Mouse (Mus musculus) limb, embryonic 12.5 days (tissue): ENCODE results near the gene Cep164. TPM values are rescaled to one million over a fixed set of nuclear protein-coding genes. Genes with fewer than 3 reads are reported as not detected.
"Not testable (repeated sequence)": the region's sequence is repeated elsewhere in the genome, so short reads cannot be mapped to it uniquely, and the experiment has no call there.

ENCODE experiments used
- ATAC-seq: fragments of 200-750 bp; cut with Nextera tagmentation; 2 replicates; pipeline ENCODE4 v1.8.0; 2017; ENCODE audit warnings: low read depth, moderate TSS enrichment; ENCODE audit not compliant: insufficient number of reproducible peaks, insufficient read depth, low FRiP score, low TSS enrichment
- H3K27ac ChIP-seq: fragments of 300-500 bp; sonication (generic); 2 replicates; pipeline ENCODE4 v1.5.1; 2016; ENCODE audit warnings: mild to moderate bottlenecking, moderate library complexity
- H3K27me3 ChIP-seq: fragments of 300-500 bp; sonication (generic); 2 replicates; pipeline ENCODE4 v1.6.1; 2016; ENCODE audit warnings: mild to moderate bottlenecking, moderate library complexity
- H3K36me3 ChIP-seq: fragments of 300-500 bp; sonication (generic); 2 replicates; pipeline ENCODE4 v1.6.1; 2016; ENCODE audit warnings: mild to moderate bottlenecking, moderate library complexity
- H3K4me1 ChIP-seq: fragments of 300-500 bp; sonication (generic); replicated peaks from 2 replicates; pipeline ENCODE4 v1.6.1; 2016
- H3K4me2 ChIP-seq: fragments of 300-500 bp; sonication (generic); 2 replicates; pipeline ENCODE4 v1.6.1; 2016; ENCODE audit warnings: mild to moderate bottlenecking, moderate library complexity
- H3K4me3 ChIP-seq: fragments of 300-500 bp; sonication (generic); replicated peaks from 2 replicates; pipeline ENCODE4 v1.5.1; 2016; ENCODE audit warnings: mild to moderate bottlenecking
- H3K9ac ChIP-seq: fragments of 300-500 bp; sonication (generic); replicated peaks from 2 replicates; pipeline ENCODE4 v1.6.1; 2016; ENCODE audit warnings: mild to moderate bottlenecking, moderate library complexity
- H3K9me3 ChIP-seq: fragments of 300-500 bp; sonication (generic); 2 replicates; pipeline ENCODE4 v1.6.1; 2016; ENCODE audit warnings: mild to moderate bottlenecking, moderate library complexity
- WGBS: fragments of 180-500 bp; shearing (Covaris S2); methylation state at CpG from one replicate; pipeline ENCODE4 v1.1.7; 2016; 5-methylcytosine and 5-hydroxymethylcytosine counted together
- polyA plus RNA-seq: library from polyadenylated mRNA; unstranded; fragments of >200 nt; fragmentation: Nextera tagmentation; extraction: Ambion mirVana; gene quantifications from 2 replicates; pipeline ENCODE4 v1.2.1, GENCODE M21; 2016

Cep164 gene
- polyA plus RNA-seq, 1 experiment from 2014 or later, result 23.6 TPM

DNA sequence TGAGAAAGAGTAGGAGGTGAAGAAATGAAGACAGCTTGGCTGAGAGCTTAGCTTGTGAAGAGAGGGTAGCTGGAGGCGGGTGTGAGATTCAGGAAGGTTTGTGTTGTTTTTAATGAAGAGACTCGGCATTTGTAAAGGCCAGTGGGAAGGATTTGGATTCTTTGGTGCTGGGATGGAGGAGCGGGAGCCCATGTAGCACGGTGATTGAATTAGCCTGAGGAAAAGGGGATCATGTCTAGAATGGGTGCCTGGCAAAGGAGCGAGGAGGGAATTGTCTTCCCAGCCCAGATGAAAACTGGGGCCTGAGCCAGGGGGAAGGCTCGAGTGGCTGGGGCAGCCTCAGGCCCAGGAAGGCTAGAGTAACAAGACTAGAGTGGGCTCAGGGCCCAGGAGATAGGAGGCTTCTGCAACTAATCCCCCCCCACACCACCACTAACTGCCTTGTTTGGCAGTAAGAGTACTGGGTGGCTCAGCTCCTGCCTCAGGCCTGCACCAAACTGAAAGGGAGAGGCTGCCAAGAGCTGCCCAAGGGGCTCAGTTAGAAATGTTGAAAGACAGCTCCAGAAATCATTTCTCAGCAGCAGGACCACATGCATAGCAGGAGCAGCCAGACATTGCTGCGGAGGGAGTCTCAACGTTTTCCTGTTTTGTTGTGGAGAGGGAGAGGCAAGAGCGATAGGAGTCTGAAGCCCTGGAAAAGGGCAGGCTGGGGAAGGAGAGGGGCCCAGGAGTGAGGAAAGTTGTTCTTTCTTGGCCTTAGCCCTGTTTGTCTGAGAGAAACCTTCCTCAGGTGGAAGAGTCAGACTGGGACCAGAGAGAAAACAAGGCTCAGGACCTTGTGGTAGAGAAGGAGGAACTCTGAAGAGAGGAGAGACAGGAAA is 21.3 kb upstream of the Cep164 start:
- 73% methylated on average over 9 of the region's 9 CpGs for WGBS
- peaks cover 19% of the 10 kb centered on the region for H3K36me3 ChIP-seq
- H3K4me1 ChIP-seq, result no peaks in the 10 kb centered on the region
- no peak overlapping the region for H3K4me2 ChIP-seq
- 0 out of 2 replicates have a peak overlapping the region, but pooled peaks have one; percentile 9 for H3K9ac ChIP-seq
- H3K27ac ChIP-seq, result 0 out of 2 replicates have a peak overlapping the region, but pooled peaks have one; percentile 19
- H3K9me3 ChIP-seq, result no peaks in the 10 kb centered on the region
- H3K4me3 ChIP-seq, result no peak overlapping the region
- no peak for ATAC-seq
- H3K27me3 ChIP-seq, result no peaks in the 10 kb centered on the region

DNA sequence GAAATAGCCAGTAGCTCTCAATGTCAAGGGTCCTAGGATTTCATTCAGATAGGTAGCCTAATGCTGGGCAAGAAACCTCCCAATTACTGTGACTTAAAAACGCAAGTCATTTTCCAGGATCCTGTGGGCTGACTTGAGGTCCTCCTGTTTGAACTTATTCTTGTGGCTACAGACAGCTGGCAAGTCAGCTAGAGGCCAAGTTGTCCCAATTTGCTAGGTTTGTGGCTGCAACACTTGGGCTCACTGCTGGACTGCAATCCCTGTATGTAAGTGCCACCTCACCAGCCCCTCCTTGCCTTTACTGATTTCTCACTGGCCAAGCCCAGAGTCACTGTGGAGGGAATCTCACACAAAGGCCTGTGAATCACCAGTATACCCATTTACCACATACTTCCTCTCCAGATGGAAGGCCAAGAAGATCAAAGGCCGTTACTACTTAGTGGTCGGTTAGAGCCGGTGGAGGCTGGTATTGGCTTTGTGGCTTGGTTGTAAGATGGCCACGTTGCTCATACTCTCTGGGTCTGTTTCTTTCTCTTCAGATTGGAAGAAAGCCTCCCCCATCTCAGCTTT is 18.5 kb upstream of the Cep164 start:
- H3K4me2 ChIP-seq, result no peak overlapping the region
- ATAC-seq, result no peak
- H3K27ac ChIP-seq, result no peak overlapping the region
- H3K9ac ChIP-seq, result no peak overlapping the region
- H3K27me3 ChIP-seq, result no peaks in the 10 kb centered on the region
- no peaks in the 10 kb centered on the region for H3K36me3 ChIP-seq
- H3K4me1 ChIP-seq, result no peaks in the 10 kb centered on the region
- no peak overlapping the region for H3K4me3 ChIP-seq
- WGBS, result 73% methylated on average over 5 of the region's 5 CpGs
- no peaks in the 10 kb centered on the region for H3K9me3 ChIP-seq

DNA sequence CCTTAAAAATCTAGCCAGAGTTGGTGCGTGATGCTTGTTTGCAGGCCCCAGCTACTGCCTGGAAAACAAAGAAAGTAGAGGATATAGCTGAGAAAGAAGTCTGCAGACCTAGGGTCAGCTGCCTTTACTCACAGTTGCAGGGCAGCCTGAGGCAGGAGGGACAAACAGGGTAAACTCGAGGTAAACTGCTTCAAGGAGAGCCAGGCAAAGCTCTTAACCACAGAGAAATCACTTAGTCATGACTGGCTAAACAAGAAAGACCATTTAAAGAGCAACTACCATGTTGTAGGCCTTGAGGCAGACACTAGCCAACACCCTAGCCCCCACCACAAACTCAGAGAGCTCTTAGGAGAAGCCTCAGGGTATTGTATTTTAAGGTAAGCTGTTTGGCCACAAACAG is 17.7 kb upstream of the Cep164 start:
- not testable (repeated sequence) for H3K27me3 ChIP-seq, H3K36me3 ChIP-seq, H3K4me1 ChIP-seq, H3K4me3 ChIP-seq, H3K4me2 ChIP-seq, H3K9me3 ChIP-seq, ATAC-seq, H3K27ac ChIP-seq, H3K9ac ChIP-seq
- WGBS, result 81% methylated on average over 2 of the region's 2 CpGs

DNA sequence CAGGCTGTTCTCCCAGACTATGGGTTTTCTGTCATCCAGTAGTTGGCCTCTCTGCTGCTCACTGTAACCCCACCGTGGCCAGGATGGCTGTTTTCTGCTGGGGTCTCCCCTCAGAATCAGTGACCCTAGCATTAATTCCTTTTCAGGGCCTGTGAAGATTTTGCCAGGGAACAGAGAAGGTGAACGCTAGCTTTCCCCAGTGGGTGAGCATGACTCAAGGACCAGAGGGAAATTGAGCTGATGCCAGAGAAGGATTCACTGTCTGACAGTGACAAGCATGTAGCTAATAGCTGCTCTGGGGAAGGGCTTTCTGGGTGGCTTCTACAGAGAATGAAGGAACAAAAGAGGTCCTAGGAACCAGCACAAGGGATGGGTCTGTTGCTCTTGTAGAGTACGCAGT is 17.1 kb upstream of the Cep164 start:
- Histone ChIP-seq H3K9me3 (no peaks in the 10 kb centered on the region), H3K27me3 (no peaks in the 10 kb centered on the region), H3K27ac (no peak overlapping the region), H3K4me2 (no peak overlapping the region), H3K9ac (no peak overlapping the region), H3K4me3 (no peak overlapping the region), H3K4me1 (peaks cover 7% of the 10 kb centered on the region), H3K36me3 (no peaks in the 10 kb centered on the region)
- 88% methylated on average over 3 of the region's 3 CpGs for WGBS
- no peak for ATAC-seq

DNA sequence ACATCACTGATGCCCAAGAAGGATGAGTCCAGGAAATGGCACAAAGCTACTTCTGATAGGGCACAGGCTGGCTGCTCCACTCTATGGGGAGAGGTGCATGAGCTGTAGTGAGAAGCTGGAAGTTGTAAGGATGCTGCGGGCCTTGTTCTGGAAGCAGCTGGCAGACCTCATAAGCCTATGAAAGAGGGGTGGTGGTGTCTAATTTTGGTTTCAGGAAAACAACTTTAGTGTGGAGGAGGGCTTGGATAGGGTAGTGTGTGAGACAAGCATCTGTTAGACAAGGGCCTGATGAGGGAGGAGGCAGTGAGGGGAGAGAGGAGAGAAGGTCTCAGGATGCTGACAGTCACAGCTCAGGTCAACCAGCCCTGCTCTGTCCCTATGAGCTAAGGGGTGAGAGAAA is 15.3 kb upstream of the Cep164 start:
- ATAC-seq, result no peak
- no peaks in the 10 kb centered on the region for H3K9me3 ChIP-seq
- H3K27ac ChIP-seq, result no peak overlapping the region
- no peak overlapping the region for H3K4me2 ChIP-seq
- no peak overlapping the region for H3K9ac ChIP-seq
- peaks cover 24% of the 10 kb centered on the region for H3K4me1 ChIP-seq
- no peaks in the 10 kb centered on the region for H3K27me3 ChIP-seq
- no peak overlapping the region for H3K4me3 ChIP-seq
- no peaks in the 10 kb centered on the region for H3K36me3 ChIP-seq
- 97% methylated on average over 1 of the region's 1 CpGs for WGBS

DNA sequence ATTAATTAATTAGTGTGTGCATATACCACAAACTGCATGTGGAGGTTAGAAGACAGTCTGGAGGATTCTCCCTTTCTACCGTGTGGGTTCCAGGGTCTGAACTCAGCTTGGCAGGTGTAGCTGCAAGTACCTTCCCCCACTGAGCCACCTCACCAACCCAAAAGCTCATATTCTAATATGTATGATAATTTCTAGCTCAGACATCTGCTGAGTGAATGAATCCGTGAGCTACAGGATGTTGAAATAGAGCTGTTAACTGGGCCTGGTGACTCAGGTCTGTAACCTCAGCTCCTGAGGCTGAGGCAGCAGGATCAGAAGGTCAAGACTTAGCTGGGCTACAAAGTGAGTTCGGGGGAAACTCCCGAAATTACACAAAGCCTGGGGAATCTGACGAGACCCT is 14.5 kb upstream of the Cep164 start:
- H3K4me1 ChIP-seq, result peaks cover 24% of the 10 kb centered on the region
- no peak overlapping the region for H3K4me3 ChIP-seq
- WGBS, result 79% methylated on average over 5 of the region's 5 CpGs
- no peak for ATAC-seq
- H3K4me2 ChIP-seq, result no peak overlapping the region
- no peaks in the 10 kb centered on the region for H3K36me3 ChIP-seq
- H3K9me3 ChIP-seq, result no peaks in the 10 kb centered on the region
- no peaks in the 10 kb centered on the region for H3K27me3 ChIP-seq
- H3K27ac ChIP-seq, result no peak overlapping the region
- H3K9ac ChIP-seq, result no peak overlapping the region

DNA sequence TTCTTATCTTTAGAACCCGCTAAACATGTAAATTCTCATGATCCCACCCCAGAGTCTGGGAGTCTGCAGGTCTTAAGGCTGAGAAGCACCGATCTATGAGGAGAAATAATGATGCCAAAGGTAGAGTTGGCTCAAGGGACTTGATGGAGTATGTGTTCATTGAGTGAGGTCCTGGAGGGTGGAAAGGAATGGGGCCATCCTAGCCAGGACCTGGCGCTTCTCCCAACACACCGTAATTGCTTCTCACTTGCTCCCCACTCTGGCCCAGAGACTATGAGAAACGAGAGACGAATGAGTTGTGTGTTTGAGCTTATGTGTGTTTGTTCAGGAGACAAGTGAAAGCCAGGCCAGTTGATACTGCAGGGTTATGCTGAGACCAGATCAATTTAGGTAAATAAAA is 13.0 kb upstream of the Cep164 start:
- Histone ChIP-seq H3K36me3 (no peaks in the 10 kb centered on the region), H3K4me1 (peaks cover 24% of the 10 kb centered on the region), H3K4me3 (no peak overlapping the region), H3K9me3 (no peaks in the 10 kb centered on the region), H3K9ac (no peak overlapping the region), H3K27ac (no peak overlapping the region), H3K4me2 (no peak overlapping the region), H3K27me3 (no peaks in the 10 kb centered on the region)
- no peak for ATAC-seq
- WGBS, result 88% methylated on average over 6 of the region's 6 CpGs

DNA sequence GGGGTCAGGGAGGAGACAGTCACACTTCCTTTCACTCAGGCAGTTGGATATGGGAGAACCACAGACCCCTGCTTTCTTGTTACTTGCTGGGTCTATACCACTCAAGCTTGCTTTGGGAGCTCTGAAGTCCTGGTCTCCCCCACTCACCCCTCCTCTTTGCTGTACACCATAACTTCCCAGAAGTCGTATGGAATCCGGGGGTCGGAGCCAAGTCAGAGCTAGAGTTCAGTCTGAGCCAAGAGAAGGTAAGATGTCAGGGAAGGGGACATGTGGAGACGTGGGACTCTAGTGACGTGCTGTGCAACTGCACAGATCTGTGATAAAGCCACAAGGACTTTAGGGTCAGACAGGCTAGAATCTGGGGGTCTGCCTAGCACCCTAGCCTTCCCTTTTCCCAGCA is 11.8 kb upstream of the Cep164 start:
- H3K9ac ChIP-seq, result 0 out of 2 replicates have a peak overlapping the region, but pooled peaks have one; percentile 44

DNA sequence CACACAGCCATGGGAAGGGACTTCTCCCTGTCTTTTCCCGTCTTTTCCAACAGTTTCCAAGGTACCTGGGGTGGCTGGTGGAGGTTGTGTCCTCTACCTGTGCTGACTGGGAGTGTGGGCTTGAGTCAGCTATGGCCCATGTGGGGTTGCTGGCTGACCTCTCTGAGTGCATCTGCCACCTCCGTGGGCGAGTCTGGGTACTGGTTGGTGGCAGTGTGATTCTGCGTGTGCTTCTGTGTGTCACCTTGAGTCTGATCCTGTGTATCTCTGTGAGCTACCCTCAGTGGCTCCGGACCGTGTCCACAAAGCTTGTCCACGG is 11.4 kb upstream of the Cep164 start:
- WGBS, result 79% methylated on average over 7 of the region's 7 CpGs
- H3K27ac ChIP-seq, result no peak overlapping the region
- peak overlapping the region; percentile 44; the same call in 1 of the 2 replicates for H3K9ac ChIP-seq
- H3K4me3 ChIP-seq, result peak overlapping the region; percentile 83
- H3K27me3 ChIP-seq, result no peaks in the 10 kb centered on the region
- ATAC-seq, result no peak
- H3K4me1 ChIP-seq, result peaks cover 24% of the 10 kb centered on the region
- no peaks in the 10 kb centered on the region for H3K9me3 ChIP-seq
- peak overlapping the region; percentile 99 for H3K4me2 ChIP-seq
- H3K36me3 ChIP-seq, result no peaks in the 10 kb centered on the region

More for the DNA sequence above, 11.8 kb upstream of the Cep164 start:
- no peak overlapping the region for H3K4me3 ChIP-seq
- H3K9me3 ChIP-seq, result no peaks in the 10 kb centered on the region
- H3K27ac ChIP-seq, result no peak overlapping the region
- no peaks in the 10 kb centered on the region for H3K36me3 ChIP-seq
- ATAC-seq, result no peak
- H3K4me1 ChIP-seq, result peaks cover 24% of the 10 kb centered on the region
- H3K4me2 ChIP-seq, result peak overlapping the region; percentile 99
- 78% methylated on average over 5 of the region's 5 CpGs for WGBS
- no peaks in the 10 kb centered on the region for H3K27me3 ChIP-seq

DNA sequence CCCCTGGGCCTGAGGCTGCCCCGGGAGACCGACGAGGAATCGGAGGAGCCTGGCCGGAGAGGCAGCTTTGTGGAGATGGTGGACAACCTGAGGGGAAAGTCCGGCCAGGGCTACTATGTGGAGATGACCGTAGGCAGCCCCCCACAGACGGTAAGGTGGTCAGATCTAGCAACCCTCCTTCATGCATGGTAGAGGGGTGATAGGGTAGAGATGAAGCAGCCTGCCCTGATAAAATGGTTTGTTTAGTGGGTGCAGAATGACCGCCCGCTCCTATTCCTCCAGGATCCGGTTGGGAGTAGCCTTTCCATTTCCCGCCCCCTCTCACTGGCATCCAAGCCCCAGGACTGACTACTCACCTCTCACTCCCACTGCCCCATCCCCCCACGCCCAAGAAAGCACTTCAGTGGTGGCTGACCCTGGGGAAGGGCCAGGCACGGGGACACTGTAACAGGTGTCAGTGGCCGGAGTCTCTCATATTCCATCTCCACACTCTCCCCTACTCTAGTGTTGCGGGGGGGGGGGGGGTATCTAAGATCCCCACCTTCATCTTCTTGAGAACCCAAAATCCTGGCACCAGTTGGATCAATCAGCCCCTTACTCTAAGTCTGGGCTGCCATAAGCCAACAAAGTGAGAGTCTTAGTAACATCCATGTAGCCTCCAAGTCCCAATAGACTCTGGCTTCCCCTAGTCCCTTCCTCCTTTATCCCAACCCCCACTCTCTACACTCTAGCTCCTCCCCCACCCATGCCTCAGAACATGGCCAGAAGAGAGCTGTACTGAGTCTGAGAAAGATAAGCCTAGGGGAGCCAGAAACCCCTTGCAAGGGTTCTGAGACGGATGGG is 10.9 kb upstream of the Cep164 start:
- peaks cover 24% of the 10 kb centered on the region for H3K4me1 ChIP-seq
- ATAC-seq, result no peak
- no peak overlapping the region for H3K27ac ChIP-seq
- H3K4me3 ChIP-seq, result peak overlapping the region; percentile 83
- H3K4me2 ChIP-seq, result peak overlapping the region; percentile 99
- H3K9me3 ChIP-seq, result no peaks in the 10 kb centered on the region
- peak overlapping the region; percentile 87 for H3K9ac ChIP-seq
- WGBS, result 14% methylated on average over 17 of the region's 17 CpGs
- H3K27me3 ChIP-seq, result no peaks in the 10 kb centered on the region
- H3K36me3 ChIP-seq, result no peaks in the 10 kb centered on the region
